Mouse (Mus musculus): ENCODE results near the gene Rgl1.

DNA sequence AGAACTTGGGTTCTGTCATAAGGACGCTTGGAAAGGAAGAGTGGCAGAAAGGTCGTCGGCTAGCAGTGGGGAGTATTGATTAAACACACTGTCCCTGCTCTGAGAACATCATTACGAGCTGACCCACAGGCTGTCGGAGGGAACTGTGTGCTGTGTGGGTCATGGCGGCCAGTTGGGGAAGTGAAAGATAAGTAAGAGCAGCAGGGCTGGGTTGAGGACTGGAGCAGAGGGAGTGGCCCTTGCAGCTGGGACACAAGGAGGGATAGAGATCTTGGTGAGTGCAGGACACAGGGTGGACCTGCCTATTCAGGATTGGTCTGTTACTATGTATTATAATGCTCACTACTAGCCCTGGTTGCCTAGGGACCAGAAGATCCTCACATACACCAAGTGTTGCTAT lies 38.8 kb upstream of the Rgl1 start:
- TF ChIP-seq CTCF (conservative IDR thresholded peaks at IDR 0.05; ENCODE audit: low read length) (no peak), POU5F1 (IDR thresholded peaks at IDR 0.05; ENCODE audit: borderline replicate concordance, low read length) (no peak), NANOG (IDR thresholded peaks at IDR 0.05; ENCODE audit: borderline replicate concordance, low read length) (no peak)
